Mouse (Mus musculus) lung, embryonic 16.5 days (tissue): Measurements from ENCODE around the gene Zbtb32. TPM values are rescaled to one million over a fixed set of nuclear protein-coding genes. Genes with fewer than 3 reads are reported as not detected.

Experiments used
- ATAC-seq: fragments of 200-750 bp; cut with Nextera tagmentation; 2 replicates; pipeline ENCODE4 v1.8.0; 2017; ENCODE audit warnings: low read depth, mild to moderate bottlenecking, moderate library complexity
- H3K27ac ChIP-seq: fragments of 300-500 bp; sonication (generic); 2 replicates; pipeline ENCODE4 v1.5.1; 2014; ENCODE audit warnings: mild to moderate bottlenecking, control low read depth, low read length
- H3K27me3 ChIP-seq: fragments of 300-500 bp; sonication (generic); 2 replicates; pipeline ENCODE4 v1.6.1; 2014; ENCODE audit warnings: low read depth, low read length, mixed read lengths; ENCODE audit not compliant: control insufficient read depth, insufficient read depth
- H3K36me3 ChIP-seq: fragments of 300-500 bp; sonication (generic); 2 replicates; pipeline ENCODE4 v1.6.1; 2014; ENCODE audit warnings: low read length; ENCODE audit not compliant: control insufficient read depth, insufficient read depth
- H3K4me1 ChIP-seq: fragments of 300-500 bp; sonication (generic); replicated peaks from 2 replicates; pipeline ENCODE4 v1.6.1; 2014; ENCODE audit warnings: low read length, mixed read lengths; ENCODE audit not compliant: control insufficient read depth, insufficient read depth
- H3K4me2 ChIP-seq: fragments of 300-500 bp; sonication (generic); 2 replicates; pipeline ENCODE4 v1.6.1; 2014; ENCODE audit warnings: low read depth, low read length, control low read depth
- H3K4me3 ChIP-seq: fragments of 300-500 bp; sonication (generic); 2 replicates; pipeline ENCODE4 v1.5.1; 2014; ENCODE audit warnings: mild to moderate bottlenecking, low read length, control low read depth
- H3K9ac ChIP-seq: fragments of 300-500 bp; sonication (generic); 2 replicates; pipeline ENCODE4 v1.6.1; 2014; ENCODE audit warnings: low read length, control low read depth
- H3K9me3 ChIP-seq: fragments of 300-500 bp; sonication (generic); 2 replicates; pipeline ENCODE4 v1.6.1; 2016; ENCODE audit warnings: low read length; ENCODE audit not compliant: control insufficient read depth
- WGBS: fragments of 180-500 bp; shearing (Covaris S2); extraction: QIAGEN DNeasy Blood & Tissue Kit; methylation state at CpG from one replicate; pipeline ENCODE4 v1.1.7; 2014; 5-methylcytosine and 5-hydroxymethylcytosine counted together
- polyA plus RNA-seq: library from polyadenylated mRNA; unstranded; fragments of >200 nt; fragmentation: Nextera tagmentation; extraction: Ambion mirVana; gene quantifications from 2 replicates; pipeline ENCODE4 v1.2.1, GENCODE M21; 2015

Zbtb32 gene
- polyA plus RNA-seq, 1 experiment from 2014 or later, result 4.6 TPM

- Histone ChIP-seq H3K9ac (peak overlapping the region; percentile 92), H3K27ac (no peak overlapping the region; the same call in 1 of the 2 replicates), H3K36me3 (peaks cover 19% of the 10 kb centered on the region), H3K27me3 (no peaks in the 10 kb centered on the region), H3K4me1 (peaks cover 17% of the 10 kb centered on the region), H3K9me3 (no peaks in the 10 kb centered on the region), H3K4me2 (peak overlapping the region; percentile 83), H3K4me3 (peak overlapping the region; percentile 80)
- ATAC-seq, result no peak
- 82% methylated on average over 22 of the region's 22 CpGs for WGBS
These were observed 44.7 kb downstream of the Zbtb32 start for GRCm38 (mm10) chr7:30553810-30554584.

GRCm38 (mm10) chr7:30553021-30553589 lies 45.6 kb downstream of the Zbtb32 start:
- peak overlapping the region; percentile 92 for H3K9ac ChIP-seq
- H3K36me3 ChIP-seq, result peaks cover 19% of the 10 kb centered on the region
- 2% methylated on average over 23 of the region's 23 CpGs for WGBS
- peaks cover 10% of the 10 kb centered on the region for H3K4me1 ChIP-seq
- peak overlapping the region; percentile 83 for H3K4me2 ChIP-seq
- H3K27me3 ChIP-seq, result no peaks in the 10 kb centered on the region
- H3K27ac ChIP-seq, result peak overlapping the region; percentile 97
- peak; percentile 11; the same call in 1 of the 2 replicates for ATAC-seq
- H3K9me3 ChIP-seq, result no peaks in the 10 kb centered on the region
- H3K4me3 ChIP-seq, result peak overlapping the region; percentile 80

DNA sequence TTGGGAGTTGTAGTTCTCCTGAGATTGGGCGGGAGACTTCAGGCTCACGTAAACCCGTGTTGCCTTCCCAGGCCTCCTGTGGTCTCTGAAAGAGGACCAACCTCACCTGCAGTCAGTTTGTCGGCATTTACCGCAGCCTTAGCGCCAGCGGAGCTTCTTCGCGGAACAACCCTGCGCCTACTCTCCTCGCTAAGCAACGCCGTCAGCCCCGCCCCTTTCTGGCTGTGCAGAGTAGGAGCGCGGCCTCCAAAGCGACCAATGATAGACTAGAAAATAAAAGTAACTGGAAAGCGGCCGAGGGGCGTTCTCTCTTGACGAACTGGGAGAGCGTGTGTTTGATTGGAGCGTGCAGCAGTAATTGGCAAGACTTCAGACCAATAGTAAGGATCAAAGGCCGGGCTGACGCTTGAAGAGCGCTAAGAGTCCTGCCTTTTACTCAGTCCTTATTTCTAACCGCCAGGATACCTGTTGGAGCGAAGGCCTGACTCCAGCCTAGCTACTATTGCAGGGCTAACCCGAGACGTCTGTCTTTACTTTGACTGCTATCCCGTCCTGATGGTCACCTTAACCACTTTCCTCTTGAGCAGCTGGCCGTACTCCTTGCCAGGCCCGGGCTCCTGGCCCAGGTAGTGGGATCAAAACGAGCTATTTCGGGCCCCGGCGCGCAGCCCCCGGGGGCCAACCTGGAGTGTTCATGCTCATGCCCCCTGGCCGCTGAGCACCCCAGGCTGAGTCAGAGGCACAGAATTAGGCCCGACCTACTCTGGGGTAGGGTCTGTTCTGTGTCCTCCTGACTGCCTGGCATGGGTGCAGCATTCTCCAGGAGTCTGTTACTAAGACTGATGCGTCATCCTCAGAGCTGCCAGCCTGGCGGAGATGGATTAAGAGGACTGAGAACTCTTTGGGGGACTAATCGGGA lies 46.3 kb downstream of the Zbtb32 start, which contains the start of the genes Hspb6 and Proser3:
Gene Hspb6, plus strand, starts transcription at position 77 of the 919 bp plus-strand sequence.
Gene Proser3, minus strand, starts transcription at position 198 of the 919 bp plus-strand sequence.
- Histone ChIP-seq H3K4me2 (peak within 1 kb of the TSS; percentile 83), H3K27me3 (no peaks in the 10 kb centered on the region), H3K27ac (peak within 1 kb of the TSS; percentile 99), H3K9ac (peak within 1 kb of the TSS; percentile 92), H3K9me3 (no peaks in the 10 kb centered on the region), H3K4me1 (peaks cover 9% of the 10 kb centered on the region; the same call in 1 of the 2 replicates), H3K36me3 (peaks cover 22% of the 10 kb centered on the region), H3K4me3 (peak within 1 kb of the TSS; percentile 80)
- under 1% methylated on average over 44 of the region's 44 CpGs for WGBS
- ATAC-seq, result peak; percentile 96

DNA sequence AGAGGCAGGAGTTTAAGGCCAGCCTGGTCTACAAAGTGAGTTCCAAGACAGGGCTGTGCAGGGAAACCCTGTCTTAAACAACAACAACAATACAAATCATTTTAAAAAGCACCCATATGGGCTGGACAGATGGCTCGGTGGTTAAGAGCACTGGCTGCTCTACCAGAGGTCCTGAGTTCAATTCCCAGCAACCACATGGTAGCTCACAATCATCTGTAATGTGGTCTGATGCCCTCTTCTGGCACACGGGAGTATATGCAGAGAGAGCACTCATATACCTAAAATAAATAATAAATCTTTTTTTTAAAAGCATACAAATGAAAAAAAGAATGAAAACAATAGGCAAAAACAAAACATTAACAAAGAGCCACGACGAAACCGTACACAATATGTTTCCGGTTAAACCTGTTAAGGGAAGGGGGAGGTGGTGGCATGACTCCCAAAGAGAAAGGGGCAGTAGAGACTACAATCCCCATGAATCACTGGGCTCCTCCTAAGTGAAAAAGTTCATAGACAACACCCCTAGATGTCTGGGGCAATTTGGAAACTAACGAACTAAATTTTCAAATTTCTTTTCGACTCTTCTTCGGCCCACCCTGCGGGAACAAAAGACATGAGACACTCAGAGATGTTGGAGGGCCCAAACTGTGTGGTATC lies 47.1 kb downstream of the Zbtb32 start:
- H3K4me1 ChIP-seq, result peaks cover 9% of the 10 kb centered on the region; the same call in 1 of the 2 replicates
- no peaks in the 10 kb centered on the region for H3K9me3 ChIP-seq
- H3K4me3 ChIP-seq, result peak overlapping the region; percentile 80
- peak overlapping the region; percentile 83 for H3K9ac ChIP-seq
- ATAC-seq, result peak; percentile 65
- H3K36me3 ChIP-seq, result peaks cover 14% of the 10 kb centered on the region
- peak overlapping the region; percentile 45 for H3K4me2 ChIP-seq
- no peaks in the 10 kb centered on the region for H3K27me3 ChIP-seq
- WGBS, result 2% methylated on average over 10 of the region's 10 CpGs
- peak overlapping the region; percentile 99 for H3K27ac ChIP-seq

DNA sequence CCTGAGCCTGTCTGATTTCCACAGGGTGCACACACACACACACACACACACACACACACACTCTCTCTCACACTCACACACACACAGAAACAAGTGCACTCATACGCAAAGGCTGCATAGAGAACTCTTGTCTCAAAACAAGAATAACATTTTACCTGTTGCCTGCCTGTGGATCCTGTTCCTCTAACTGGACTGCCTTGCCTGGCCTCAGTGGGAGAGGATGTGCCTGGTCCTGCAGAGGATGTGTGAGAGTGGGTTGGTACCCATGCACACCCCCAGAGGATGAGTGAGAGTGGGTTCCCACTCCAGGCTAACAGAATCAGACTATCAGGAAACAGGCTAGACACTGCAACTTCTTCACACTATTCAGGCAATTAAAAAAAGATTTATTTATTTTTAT lies 48.1 kb downstream of the Zbtb32 start:
- Histone ChIP-seq H3K4me1 (peaks cover 9% of the 10 kb centered on the region; the same call in 1 of the 2 replicates), H3K27me3 (no peaks in the 10 kb centered on the region), H3K27ac (no peak overlapping the region), H3K9me3 (no peaks in the 10 kb centered on the region), H3K36me3 (peaks cover 10% of the 10 kb centered on the region), H3K4me2 (no peak overlapping the region), H3K9ac (no peak overlapping the region), H3K4me3 (no peak overlapping the region)
- no peak for ATAC-seq
- 77% methylated on average over 1 of the region's 1 CpGs for WGBS

DNA sequence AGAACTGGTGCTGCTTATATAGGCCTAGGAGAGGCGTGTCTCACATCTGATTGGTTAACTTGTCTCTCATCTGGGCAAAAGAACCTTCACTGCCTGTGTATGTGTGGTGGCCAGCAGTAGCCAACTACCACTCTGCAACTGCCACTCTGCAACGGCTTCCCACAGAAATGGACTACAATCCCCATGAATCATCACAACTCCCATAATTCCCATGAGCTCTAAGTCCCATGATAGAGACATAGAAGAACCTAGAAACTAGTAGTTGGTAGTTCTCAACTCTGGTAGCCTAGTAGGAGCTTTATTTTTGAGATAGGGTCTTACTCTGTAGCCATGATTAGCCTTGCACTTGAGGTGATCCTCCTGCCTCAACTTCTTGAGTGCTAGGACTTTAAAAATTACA lies 48.8 kb downstream of the Zbtb32 start:
- Histone ChIP-seq H3K4me3 (no peak overlapping the region), H3K36me3 (peaks cover 8% of the 10 kb centered on the region), H3K9me3 (no peaks in the 10 kb centered on the region), H3K4me2 (no peak overlapping the region), H3K27me3 (no peaks in the 10 kb centered on the region), H3K4me1 (peaks cover 9% of the 10 kb centered on the region; the same call in 1 of the 2 replicates), H3K9ac (no peak overlapping the region), H3K27ac (no peak overlapping the region)
- no peak for ATAC-seq
- WGBS, result 94% methylated on average over 2 of the region's 2 CpGs

DNA sequence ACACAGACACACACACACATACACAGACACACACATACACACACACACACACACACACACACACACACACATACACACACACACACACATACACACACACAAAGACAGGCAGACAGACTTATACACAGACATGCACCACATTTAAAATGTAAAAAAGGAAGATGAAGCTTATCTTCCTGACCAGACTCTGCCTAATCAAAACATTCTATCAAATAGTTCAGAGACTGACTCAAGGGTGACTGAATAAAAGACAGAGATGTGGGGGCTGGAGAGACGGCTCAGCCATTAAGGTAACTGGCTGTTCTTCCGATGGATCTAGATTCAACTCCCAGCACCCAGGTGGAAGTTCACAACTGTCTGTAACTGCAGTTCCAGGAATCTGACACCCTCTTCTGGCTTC lies 54.4 kb downstream of the Zbtb32 start:
- Histone ChIP-seq H3K9me3 (no peaks in the 10 kb centered on the region), H3K4me2 (no peak overlapping the region), H3K4me1 (no peaks in the 10 kb centered on the region), H3K9ac (no peak overlapping the region), H3K4me3 (no peak overlapping the region), H3K36me3 (peaks cover 10% of the 10 kb centered on the region; the same call in 1 of the 2 replicates), H3K27me3 (no peaks in the 10 kb centered on the region), H3K27ac (no peak overlapping the region)
- 85% methylated on average over 2 of the region's 2 CpGs for WGBS
- ATAC-seq, result no peak

DNA sequence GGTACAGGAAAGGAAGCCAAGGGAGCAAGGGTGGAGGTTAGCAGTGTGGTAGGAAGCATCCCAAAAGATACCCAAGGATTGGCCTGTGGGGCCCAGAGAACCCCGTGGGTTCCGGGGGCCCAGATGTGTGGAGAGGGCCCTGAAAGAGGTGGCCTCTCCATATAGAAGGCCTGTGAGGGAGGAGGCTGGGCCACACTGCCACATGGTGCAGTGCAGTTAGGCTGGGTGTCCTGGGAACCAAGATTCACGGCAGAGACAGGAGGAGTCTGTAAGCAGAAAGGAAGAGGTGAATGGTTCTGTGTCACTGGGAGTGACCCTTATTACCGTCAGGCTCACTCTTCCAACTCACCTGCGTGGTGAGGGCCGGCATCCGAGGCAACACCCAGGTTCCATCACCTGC lies 58.1 kb downstream of the Zbtb32 start:
- no peak for ATAC-seq
- Histone ChIP-seq H3K9ac (no peak overlapping the region), H3K9me3 (no peaks in the 10 kb centered on the region), H3K4me1 (no peaks in the 10 kb centered on the region), H3K27ac (no peak overlapping the region), H3K4me2 (no peak overlapping the region), H3K27me3 (no peaks in the 10 kb centered on the region), H3K36me3 (peaks cover 8% of the 10 kb centered on the region; the same call in 1 of the 2 replicates), H3K4me3 (no peak overlapping the region)
- WGBS, result 87% methylated on average over 7 of the region's 7 CpGs
